Mouse (Mus musculus): ENCODE measurements around the gene Cmya5. TPM values are rescaled to one million over a fixed set of nuclear protein-coding genes. Genes with fewer than 3 reads are reported as not detected.

Cmya5 gene
- total RNA-seq, 2 experiments from 2014 or later = 0.81 to 0.88 TPM

- intact Hi-C loops (cut with DNase I) = no loop called here
Measured at GRCm38 (mm10) chr13:93002456-93002855, 142.1 kb downstream of the Cmya5 start.

GRCm38 (mm10) chr13:93000640-93001351 is 143.7 kb downstream of the Cmya5 start:
- intact Hi-C loops (cut with DNase I) = no loop called here
- peak; percentile 53 for DNase-seq

More at GRCm38 (mm10) chr13:93002456-93002855, 142.1 kb downstream of the Cmya5 start:
- peak; percentile 56 for DNase-seq

DNA sequence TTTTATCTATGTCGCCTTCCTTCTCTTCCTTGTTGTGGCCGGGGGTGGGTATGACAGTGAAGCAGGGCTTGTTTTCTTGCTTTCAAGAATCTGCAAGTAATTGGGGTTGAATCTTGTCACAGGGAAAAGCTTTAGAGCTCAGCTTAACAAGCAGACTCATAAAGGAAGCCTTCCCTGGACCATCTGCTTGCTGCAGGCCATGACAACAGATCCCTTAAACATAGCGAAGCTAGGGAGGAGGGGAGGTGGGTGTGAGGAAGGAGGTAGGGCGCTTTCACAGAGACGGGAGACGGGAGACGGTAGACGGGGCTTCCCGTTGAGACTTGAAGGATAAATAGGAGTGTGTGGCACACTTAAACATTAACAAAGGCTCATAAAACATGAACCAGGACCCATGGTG is 144.7 kb downstream of the Cmya5 start:
- no peak for DNase-seq
- intact Hi-C loops (cut with DNase I) = loop anchor here (10.0 kb wide), 1 partner anchor 245 kb away; no protein-coding TSS in a partner anchor

DNA sequence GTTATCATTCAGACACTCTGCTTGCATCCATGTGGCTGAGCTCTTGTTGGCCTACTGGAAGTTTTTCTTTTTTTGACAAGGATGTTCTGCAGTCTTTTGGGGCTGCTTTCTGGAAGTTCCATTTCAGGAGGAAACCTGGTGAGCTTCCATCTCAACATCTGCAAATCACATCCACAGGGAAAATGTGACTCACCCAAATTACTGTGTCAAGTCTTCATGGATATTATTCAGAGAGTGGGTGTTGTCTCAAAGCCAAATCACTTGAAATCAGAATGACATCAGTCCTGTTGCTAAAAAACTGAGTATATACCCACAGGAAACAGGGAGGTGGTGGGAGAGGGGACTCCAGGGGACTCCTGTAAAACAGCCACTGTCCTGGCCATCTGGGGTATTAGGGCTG is 149.8 kb downstream of the Cmya5 start:
- intact Hi-C loops (cut with DNase I) = loop anchor here (10.0 kb wide), 1 partner anchor 240 kb away; no protein-coding TSS in a partner anchor
- DNase-seq = no peak

DNA sequence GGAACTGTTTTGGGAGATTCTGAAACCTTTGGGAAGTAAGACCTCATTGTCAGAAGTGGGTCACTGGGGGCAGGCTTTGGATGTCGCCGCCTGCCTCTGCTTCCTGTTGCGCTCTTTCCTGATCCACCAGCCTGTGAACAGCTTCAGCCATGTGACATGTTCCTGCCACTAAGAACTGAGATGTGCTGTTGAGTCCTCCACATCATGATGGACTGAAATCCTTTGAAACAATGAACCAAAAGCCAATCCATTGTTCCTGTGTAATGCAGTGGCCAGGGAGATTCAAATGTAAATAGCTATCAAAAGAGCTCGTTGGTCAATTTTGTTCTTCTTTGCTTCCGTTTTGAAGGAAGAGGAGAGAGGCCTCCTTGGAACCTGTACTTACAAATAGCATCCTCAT is 151.7 kb downstream of the Cmya5 start:
- no peak for DNase-seq
- intact Hi-C loops (cut with DNase I) = loop anchor here (10.0 kb wide), 1 partner anchor 238 kb away; no protein-coding TSS in a partner anchor

Other genes with a start within 250 kb of the Cmya5 start
- 10 to 100 TPM; 36.5 to 41.0 TPM for gene Tent2, start 47.7 kb upstream of the Cmya5 start, total RNA-seq (2021)
- 100 to 1,000 TPM; 120 to 125 TPM for gene Homer1, start 154.9 kb upstream of the Cmya5 start, total RNA-seq (2021)

Data from left cerebral cortex, postnatal 4 days (tissue).